Mouse (Mus musculus) gastrocnemius, postnatal 4 days (tissue): ENCODE measurements around the gene Spata32. TPM values are rescaled to one million over a fixed set of nuclear protein-coding genes. Genes with fewer than 3 reads are reported as not detected.

Experiments used
- DNase-seq, 2 experiments: peaks; one replicate each; pipeline ENCODE4 v3.0.0; 2021 to 2022; ENCODE audit warnings: low spot score in 2 of 2, mixed read lengths in 2 of 2
- total RNA-seq, 2 experiments: library from RNA; stranded (reverse); gene quantifications; 2 replicates each; pipeline ENCODE4 v1.2.3; 2021

Gene Spata32
- total RNA-seq, 2 experiments from 2014 or later = not detected

GRCm38 (mm10) chr11:103175688-103176442 lies 42.4 kb downstream of the Spata32 start:
- no peak for DNase-seq

- DNase-seq = no peak
Observed at GRCm38 (mm10) chr11:103174891-103175391, 43.3 kb downstream of the Spata32 start.

GRCm38 (mm10) chr11:103174411-103174832 lies 43.8 kb downstream of the Spata32 start:
- no peak for DNase-seq

- DNase-seq = peak in 1 of 2 experiments; percentile 8
Observed at GRCm38 (mm10) chr11:103173771-103174344, 44.4 kb downstream of the Spata32 start.

- DNase-seq = no peak
Observed at GRCm38 (mm10) chr11:103173041-103173770, 45.0 kb downstream of the Spata32 start.

- no peak for DNase-seq
Observed at GRCm38 (mm10) chr11:103172392-103173040, 45.7 kb downstream of the Spata32 start.

GRCm38 (mm10) chr11:103171703-103172391 lies 46.4 kb downstream of the Spata32 start:
- no peak for DNase-seq

- DNase-seq = no peak
Observed at GRCm38 (mm10) chr11:103171286-103171620, 47.0 kb downstream of the Spata32 start.

- DNase-seq = no peak
Observed at GRCm38 (mm10) chr11:103170494-103171285, 47.5 kb downstream of the Spata32 start, which contains the start of gene Fmnl1. TSS of gene Fmnl1 (plus strand) at chr11:103171107.

GRCm38 (mm10) chr11:103170111-103170493 lies 48.1 kb downstream of the Spata32 start:
- no peak for DNase-seq

GRCm38 (mm10) chr11:103169664-103170063 lies 48.6 kb downstream of the Spata32 start:
- DNase-seq = no peak

- peak in 1 of 2 experiments; percentile 54 for DNase-seq
Observed at GRCm38 (mm10) chr11:103168690-103169390, 49.4 kb downstream of the Spata32 start.

- DNase-seq = no peak
Observed at GRCm38 (mm10) chr11:103164391-103164790, 53.8 kb downstream of the Spata32 start.

- no peak for DNase-seq
Observed at GRCm38 (mm10) chr11:103162132-103162531, 56.1 kb downstream of the Spata32 start.

- DNase-seq = no peak
Observed at GRCm38 (mm10) chr11:103161449-103161848, 56.8 kb downstream of the Spata32 start.

GRCm38 (mm10) chr11:103160738-103161137 lies 57.5 kb downstream of the Spata32 start:
- DNase-seq = no peak

GRCm38 (mm10) chr11:103158621-103159478 lies 59.4 kb downstream of the Spata32 start:
- peak; percentile 97 to 98 for DNase-seq
